Mouse (Mus musculus) heart, adult 10 weeks (tissue): ENCODE measurements around the gene Tecpr1. TPM values are rescaled to one million over a fixed set of nuclear protein-coding genes. Genes with fewer than 3 reads are reported as not detected.

Source experiments
- polyA plus RNA-seq: library from polyadenylated mRNA; stranded (reverse); fragments of 350-450 nt; fragmentation: Illumina TruSeq; extraction: RNeasy Lipid Tissue Mini Kit (QIAGEN cat#74804); gene quantifications from one replicate; pipeline ENCODE4 v1.2.3, GENCODE M21; 2014; ENCODE audit warnings: low read depth, low replicate concordance

Tecpr1 gene
- polyA plus RNA-seq: 27.0 TPM

GRCm38 (mm10) chr5:144223503-144223862 lies at the start of gene Tecpr1:
Gene Tecpr1 (minus strand): TSS chr5:144223615.

GRCm38 (mm10) chr5:144243901-144244487 lies 20.6 kb upstream of the Tecpr1 start, which contains the start of gene Bri3:
Gene Bri3 (plus strand): TSS chr5:144244437.

GRCm38 (mm10) chr5:144189950-144190583 lies 33.3 kb downstream of the Tecpr1 start, which contains the start of gene Bhlha15:
Gene Bhlha15 (plus strand): TSS chr5:144190286.

Other genes with a start within 250 kb of the Tecpr1 start
- 39.1 TPM for gene Ccz1, start 208.7 kb downstream of the Tecpr1 start, polyA plus RNA-seq
- gene Ocm, start 196.9 kb downstream of the Tecpr1 start, polyA plus RNA-seq: not detected
- 14.1 TPM for gene Lmtk2, start 123.2 kb downstream of the Tecpr1 start, polyA plus RNA-seq
- not detected for gene Bhlha15, start 33.3 kb downstream of the Tecpr1 start, polyA plus RNA-seq
- 231 TPM for gene Bri3, start 20.8 kb upstream of the Tecpr1 start, polyA plus RNA-seq
- gene Baiap2l1, start 134.5 kb upstream of the Tecpr1 start, polyA plus RNA-seq: 9.5 TPM